13 mouse cellular contexts compared by ENCODE assay signal in genomic region chr7:100622277-100622676, GRCm38 (mm10). TPM values are rescaled to one million over a fixed set of nuclear protein-coding genes. Genes with fewer than 3 reads are reported as not detected.
DNase-seq lines count a peak whose midpoint lies in the region; ATAC-seq and TF ChIP-seq lines count a peak whose summit lies in the region.
"Had no signal": no experiment of that assay in that cellular context is flagged by ENCODE, and none has a peak within 500 bp of the region (broad histone marks: within the 10 kb centered on the region; RNA-seq: fewer than 3 reads in every experiment).

No protein-coding gene starts in this region.

- no peak overlapping the region for H3K9ac ChIP-seq in kidney, embryonic 14.5 days (ENCODE audit: low read depth, low read length)
- H3K9ac ChIP-seq in liver, embryonic 14.5 days (replicated peaks), result no peak overlapping the region
- H3K9ac ChIP-seq: limb, embryonic 15.5 days; midbrain, embryonic 15.5 days had no signal

- no peak for TF ChIP-seq EP300 in liver, embryonic 14.5 days (IDR thresholded peaks at IDR 0.05; ENCODE audit: low read depth)

- H3K9me3 ChIP-seq in kidney, embryonic 14.5 days (ENCODE audit: control insufficient read depth, low read length), result no peaks in the 10 kb centered on the region
- H3K9me3 ChIP-seq in liver, embryonic 14.5 days (ENCODE audit: control insufficient read depth, low read length), result no peaks in the 10 kb centered on the region
- H3K9me3 ChIP-seq: hindbrain, embryonic 10.5 days; limb, embryonic 15.5 days; midbrain, embryonic 15.5 days had no signal

- H3K27ac ChIP-seq in kidney, adult 2 months (ENCODE audit: insufficient read depth, low read depth, low read length), result no peak overlapping the region
- no peak overlapping the region for H3K27ac ChIP-seq in kidney, embryonic 14.5 days (ENCODE audit: low read depth, low read length)
- no peak overlapping the region for H3K27ac ChIP-seq in liver, embryonic 14.5 days
- H3K27ac ChIP-seq: hindbrain, embryonic 10.5 days; limb, embryonic 15.5 days; midbrain, embryonic 15.5 days had no signal

- TF ChIP-seq CTCF in kidney, adult 2 months (conservative IDR thresholded peaks at IDR 0.05; ENCODE audit: insufficient read depth, insufficient read length, low read depth, low read length), result 0 out of 2 replicates have a peak, but pooled peaks have one; percentile 19
- peak; percentile 48 for TF ChIP-seq CTCF in Patski (IDR thresholded peaks at IDR 0.05)
- TF ChIP-seq CTCF in liver, embryonic 14.5 days (IDR thresholded peaks at IDR 0.05; ENCODE audit: low read depth), result peak; percentile 70

- POLR2A ChIA-PET in Patski (lab: Charles Lee), result no interaction called here

- H3K27me3 ChIP-seq in kidney, adult 2 months (replicated peaks; ENCODE audit: control insufficient read depth, insufficient read depth, low read length), result no peaks in the 10 kb centered on the region
- no peaks in the 10 kb centered on the region for H3K27me3 ChIP-seq in kidney, embryonic 14.5 days (ENCODE audit: control insufficient read depth, insufficient read depth, low read length)
- H3K27me3 ChIP-seq in Patski, result no peaks in the 10 kb centered on the region
- H3K27me3 ChIP-seq in liver, embryonic 14.5 days (ENCODE audit: control insufficient read depth, insufficient read depth, low read length), result no peaks in the 10 kb centered on the region
- H3K27me3 ChIP-seq: limb, embryonic 15.5 days; midbrain, embryonic 15.5 days had no signal

- ATAC-seq in kidney, embryonic 14.5 days (ENCODE audit: low FRiP score, low TSS enrichment), result no peak
- no peak for ATAC-seq in Patski
- ATAC-seq in liver, embryonic 14.5 days (ENCODE audit: insufficient read depth), result no peak; the same call in 1 of the 2 replicates
- ATAC-seq: midbrain, embryonic 15.5 days had no signal

- CTCF ChIA-PET in Patski (lab: Charles Lee), result interaction anchor here (1.2 to 4.0 kb wide), 2 partner anchors 13 to 101 kb away, joined by 3 to 17 read pairs; no protein-coding TSS in a partner anchor

- TF ChIP-seq POLR2A in kidney, adult 2 months (IDR thresholded peaks at IDR 0.05; ENCODE audit: low read depth, low read length), result no peak

- H3K4me1 ChIP-seq in kidney, adult 2 months (ENCODE audit: control insufficient read depth, insufficient read depth, low read length), result peaks cover 6% of the 10 kb centered on the region; the same call in 1 of the 2 replicates
- H3K4me1 ChIP-seq in kidney, embryonic 14.5 days (ENCODE audit: control insufficient read depth, insufficient read depth, low read length), result 0 out of 2 replicates have a peak, but pooled peaks cover 3% of the 10 kb centered on the region
- peaks cover 2 to 8% of the 10 kb centered on the region in 2 experiments; a peak in 3 of 4 replicates for H3K4me1 ChIP-seq in liver, embryonic 14.5 days (replicated peaks; ENCODE audit: control insufficient read depth in 2 of 2, insufficient read depth in 2 of 2, low read length in 1 of 2)
- H3K4me1 ChIP-seq: limb, embryonic 15.5 days; midbrain, embryonic 15.5 days had no signal

- no peak for DNase-seq in kidney, adult 2 months
- DNase-seq in A20 (ENCODE audit: low read depth, low spot score), result peak; percentile 44
- DNase-seq in Patski (ENCODE audit: low read depth, low spot score), result no peak
- DNase-seq in liver, embryonic 14.5 days (ENCODE audit: low read depth in 3 of 3, low spot score in 3 of 3), result no peak
- DNase-seq in yolk sac, embryonic 10.5 days (ENCODE audit: low spot score), result no peak
- DNase-seq in left cerebral cortex, adult 9 months (ENCODE audit: low spot score in 2 of 2), result no peak
- no peak for DNase-seq in adipocyte (ENCODE audit: low spot score)
- DNase-seq: cerebellum, adult 11-12 months; gastrocnemius, postnatal 14 days had no signal

- no peak overlapping the region for H3K4me3 ChIP-seq in kidney, adult 2 months (ENCODE audit: insufficient read depth, low read depth, low read length)
- no peak overlapping the region for H3K4me3 ChIP-seq in kidney, embryonic 14.5 days (ENCODE audit: low read length)
- H3K4me3 ChIP-seq in liver, embryonic 14.5 days (ENCODE audit: insufficient read depth in 1 of 2, low read depth in 2 of 2, low read length in 2 of 2), result no peak overlapping the region
- H3K4me3 ChIP-seq: hindbrain, embryonic 10.5 days; limb, embryonic 15.5 days; midbrain, embryonic 15.5 days had no signal

- in situ Hi-C loops in Patski (cut with MboI; ENCODE audit: low pct_unique_long_range_greater_than_20kb), result no loop called here

- 74% methylated on average over 2 of the region's 2 CpGs for WGBS in kidney, adult 2 months
- WGBS in kidney, embryonic 14.5 days, result 85% methylated on average over 2 of the region's 2 CpGs
- WGBS in liver, embryonic 14.5 days (ENCODE audit: insufficient replicate concordance), result 50% methylated on average over 2 of the region's 2 CpGs

- H3K4me2 ChIP-seq in kidney, embryonic 14.5 days (replicated peaks; ENCODE audit: low read depth, low read length), result no peak overlapping the region
- no peak overlapping the region for H3K4me2 ChIP-seq in liver, embryonic 14.5 days (ENCODE audit: low read depth)
- H3K4me2 ChIP-seq: limb, embryonic 15.5 days; midbrain, embryonic 15.5 days had no signal

- H3K36me3 ChIP-seq in kidney, adult 2 months (ENCODE audit: control insufficient read depth, insufficient read depth, low read length), result no peaks in the 10 kb centered on the region
- H3K36me3 ChIP-seq in kidney, embryonic 14.5 days (ENCODE audit: control insufficient read depth, insufficient read depth, low read length), result no peaks in the 10 kb centered on the region
- H3K36me3 ChIP-seq in liver, embryonic 14.5 days (replicated peaks; ENCODE audit: control insufficient read depth, insufficient read depth, low read depth), result no peaks in the 10 kb centered on the region
- H3K36me3 ChIP-seq: midbrain, embryonic 15.5 days had no signal

RNA-seq across cellular contexts. Expression of gene Mrpl48, which starts 14.2 kb away (rescaled TPM):
- polyA plus RNA-seq in kidney, adult 2 months (2012; rRNA removed), result 21.0 and 27.5 TPM in 2 replicates
- 91.3 and 95.4 TPM in 2 replicates for polyA plus RNA-seq in kidney, embryonic 14.5 days (2014; fragmentation: Nextera tagmentation; extraction: Ambion mirVana)
- 25.3 TPM for polyA plus RNA-seq in Patski (2021)
- 15.1 and 21.5 TPM in 2 replicates for polyA plus RNA-seq in liver, embryonic 14.5 days (2012; rRNA removed)
- 47.2 and 50.8 TPM in 2 replicates for polyA plus RNA-seq in liver, embryonic 14.5 days (2014; fragmentation: Nextera tagmentation; extraction: Ambion mirVana)

RNA-seq across cellular contexts. Expression of gene Rab6a, which starts 15.1 kb away (rescaled TPM):
- polyA plus RNA-seq in kidney, adult 2 months (2012; rRNA removed), result 21.1 and 21.4 TPM in 2 replicates
- 100 and 120 TPM in 2 replicates for polyA plus RNA-seq in kidney, embryonic 14.5 days (2014; fragmentation: Nextera tagmentation; extraction: Ambion mirVana)
- polyA plus RNA-seq in Patski (2021), result 93.1 TPM
- polyA plus RNA-seq in liver, embryonic 14.5 days (2012; rRNA removed), result 17.0 and 24.3 TPM in 2 replicates
- polyA plus RNA-seq in liver, embryonic 14.5 days (2014; fragmentation: Nextera tagmentation; extraction: Ambion mirVana), result 39.8 and 43.9 TPM in 2 replicates

RNA-seq across cellular contexts. Expression of gene Plekhb1, which starts 39.9 kb away (rescaled TPM):
- polyA plus RNA-seq in kidney, adult 2 months (2012; rRNA removed), result 37.3 and 44.9 TPM in 2 replicates
- polyA plus RNA-seq in kidney, embryonic 14.5 days (2014; fragmentation: Nextera tagmentation; extraction: Ambion mirVana), result 2.6 TPM in 2 replicates
- 9.5 TPM for polyA plus RNA-seq in Patski (2021)
- 0.29 and 0.42 TPM in 2 replicates for polyA plus RNA-seq in liver, embryonic 14.5 days (2012; rRNA removed)
- 0.24 and 0.43 TPM in 2 replicates for polyA plus RNA-seq in liver, embryonic 14.5 days (2014; fragmentation: Nextera tagmentation; extraction: Ambion mirVana)

Comparison
In these comparisons a context has a peak if more than half of its experiments do, and no peak if none do; other contexts are left out.
1. CTCF ChIP-seq: peak in every context shown above with its lines; median percentile 70 in liver, embryonic 14.5 days; 48 in Patski; 19 in kidney, adult 2 months.